Mouse (Mus musculus): ENCODE measurements around the gene Dtx2. TPM values are rescaled to one million over a fixed set of nuclear protein-coding genes. Genes with fewer than 3 reads are reported as not detected.

Gene Dtx2
- polyA plus RNA-seq (2015; fragmentation: Nextera tagmentation; extraction: Ambion mirVana): 35.2 and 37.9 TPM in 2 replicates

GRCm38 (mm10) chr5:135994725-135995687 is at the start of gene Dtx2:
Dtx2 (plus strand) TSS chr5:135994800.
- Histone ChIP-seq H3K4me3 (peak within 1 kb of the TSS; percentile 77), H3K27ac (peak within 1 kb of the TSS; percentile 89), H3K9ac (peak within 1 kb of the TSS; percentile 85), H3K4me2 (replicated peaks) (peak within 1 kb of the TSS; percentile 84), H3K4me1 (peaks cover 17% of the 10 kb centered on the region), H3K9me3 (no peaks in the 10 kb centered on the region), H3K27me3 (no peaks in the 10 kb centered on the region), H3K36me3 (peaks cover 37% of the 10 kb centered on the region)
- WGBS: 1% methylated on average over 47 of the region's 47 CpGs
- peak; percentile 95 for ATAC-seq (ENCODE audit: low FRiP score, low read depth)

GRCm38 (mm10) chr5:135945916-135946408 is 48.6 kb upstream of the Dtx2 start:
- WGBS: 60% methylated on average over 10 of the region's 10 CpGs
- Histone ChIP-seq H3K4me1 (peaks cover 12% of the 10 kb centered on the region; the same call in 1 of the 2 replicates), H3K9me3 (no peaks in the 10 kb centered on the region), H3K4me2 (replicated peaks) (peak overlapping the region; percentile 19; the same call in 1 of the 2 replicates), H3K27ac (no peak overlapping the region), H3K36me3 (no peaks in the 10 kb centered on the region), H3K9ac (no peak overlapping the region), H3K27me3 (no peaks in the 10 kb centered on the region), H3K4me3 (no peak overlapping the region)
- no peak; the same call in 1 of the 2 replicates for ATAC-seq (ENCODE audit: low FRiP score, low read depth)

GRCm38 (mm10) chr5:135946621-135947020 is 48.0 kb upstream of the Dtx2 start:
- 67% methylated on average over 5 of the region's 5 CpGs for WGBS
- peaks cover 12% of the 10 kb centered on the region; the same call in 1 of the 2 replicates for H3K4me1 ChIP-seq
- no peaks in the 10 kb centered on the region for H3K9me3 ChIP-seq
- no peak overlapping the region for H3K9ac ChIP-seq
- H3K4me3 ChIP-seq: no peak overlapping the region
- no peaks in the 10 kb centered on the region for H3K27me3 ChIP-seq
- no peak overlapping the region; the same call in 1 of the 2 replicates for H3K27ac ChIP-seq
- H3K36me3 ChIP-seq: no peaks in the 10 kb centered on the region
- peak overlapping the region; percentile 19; the same call in 1 of the 2 replicates for H3K4me2 ChIP-seq (replicated peaks)
- ATAC-seq (ENCODE audit: low FRiP score, low read depth): no peak

GRCm38 (mm10) chr5:135950710-135951412 is 43.7 kb upstream of the Dtx2 start:
- no peaks in the 10 kb centered on the region for H3K9me3 ChIP-seq
- H3K27me3 ChIP-seq: no peaks in the 10 kb centered on the region
- H3K4me2 ChIP-seq (replicated peaks): no peak overlapping the region
- no peak overlapping the region for H3K4me3 ChIP-seq
- no peak overlapping the region for H3K9ac ChIP-seq
- no peak overlapping the region for H3K27ac ChIP-seq
- H3K36me3 ChIP-seq: no peaks in the 10 kb centered on the region
- ATAC-seq (ENCODE audit: low FRiP score, low read depth): no peak
- WGBS: 76% methylated on average over 11 of the region's 11 CpGs
- H3K4me1 ChIP-seq: peaks cover 10% of the 10 kb centered on the region; the same call in 1 of the 2 replicates

- no peak for ATAC-seq (ENCODE audit: low FRiP score, low read depth)
- H3K4me2 ChIP-seq (replicated peaks): no peak overlapping the region
- H3K9ac ChIP-seq: no peak overlapping the region
- H3K27ac ChIP-seq: no peak overlapping the region
- 93% methylated on average over 2 of the region's 2 CpGs for WGBS
- no peaks in the 10 kb centered on the region for H3K9me3 ChIP-seq
- no peak overlapping the region for H3K4me3 ChIP-seq
- H3K36me3 ChIP-seq: no peaks in the 10 kb centered on the region
- peaks cover 2% of the 10 kb centered on the region; the same call in 1 of the 2 replicates for H3K4me1 ChIP-seq
- no peaks in the 10 kb centered on the region for H3K27me3 ChIP-seq
Observed at GRCm38 (mm10) chr5:135951660-135952059, 42.9 kb upstream of the Dtx2 start.

GRCm38 (mm10) chr5:135952830-135953229 is 41.8 kb upstream of the Dtx2 start:
- Histone ChIP-seq H3K9ac (no peak overlapping the region), H3K27me3 (no peaks in the 10 kb centered on the region), H3K4me2 (replicated peaks) (no peak overlapping the region), H3K4me1 (0 out of 2 replicates have a peak, but pooled peaks cover 5% of the 10 kb centered on the region), H3K9me3 (no peaks in the 10 kb centered on the region), H3K27ac (no peak overlapping the region), H3K4me3 (no peak overlapping the region), H3K36me3 (no peaks in the 10 kb centered on the region)
- no peak for ATAC-seq (ENCODE audit: low FRiP score, low read depth)
- 86% methylated on average over 2 of the region's 2 CpGs for WGBS

GRCm38 (mm10) chr5:135956300-135957206 is 38.0 kb upstream of the Dtx2 start:
- Histone ChIP-seq H3K4me2 (replicated peaks) (peak overlapping the region; percentile 61), H3K9ac (no peak overlapping the region), H3K27ac (peak overlapping the region; percentile 82), H3K27me3 (no peaks in the 10 kb centered on the region), H3K4me1 (peaks cover 15% of the 10 kb centered on the region), H3K4me3 (no peak overlapping the region), H3K36me3 (no peaks in the 10 kb centered on the region), H3K9me3 (no peaks in the 10 kb centered on the region)
- 80% methylated on average over 9 of the region's 9 CpGs for WGBS
- ATAC-seq (ENCODE audit: low FRiP score, low read depth): no peak

GRCm38 (mm10) chr5:135957207-135957974 is 37.2 kb upstream of the Dtx2 start:
- Histone ChIP-seq H3K4me2 (replicated peaks) (peak overlapping the region; percentile 61), H3K4me3 (peak overlapping the region; percentile 41), H3K9me3 (no peaks in the 10 kb centered on the region), H3K27me3 (no peaks in the 10 kb centered on the region), H3K36me3 (no peaks in the 10 kb centered on the region), H3K27ac (peak overlapping the region; percentile 82), H3K9ac (peak overlapping the region; percentile 36), H3K4me1 (peaks cover 19% of the 10 kb centered on the region)
- ATAC-seq (ENCODE audit: low FRiP score, low read depth): peak; percentile 86
- WGBS: 9% methylated on average over 28 of the region's 28 CpGs

GRCm38 (mm10) chr5:135958367-135958766 is 36.2 kb upstream of the Dtx2 start:
- Histone ChIP-seq H3K27ac (peak overlapping the region; percentile 78), H3K4me1 (peaks cover 24% of the 10 kb centered on the region), H3K9me3 (no peaks in the 10 kb centered on the region), H3K27me3 (no peaks in the 10 kb centered on the region), H3K36me3 (no peaks in the 10 kb centered on the region), H3K4me2 (replicated peaks) (peak overlapping the region; percentile 61), H3K9ac (no peak overlapping the region), H3K4me3 (peak overlapping the region; percentile 41; the same call in 1 of the 2 replicates)
- 83% methylated on average over 4 of the region's 4 CpGs for WGBS
- no peak for ATAC-seq (ENCODE audit: low FRiP score, low read depth)

GRCm38 (mm10) chr5:135959911-135960310 is 34.7 kb upstream of the Dtx2 start:
- Histone ChIP-seq H3K4me1 (peaks cover 26% of the 10 kb centered on the region), H3K4me3 (no peak overlapping the region), H3K27ac (no peak overlapping the region), H3K9ac (no peak overlapping the region), H3K36me3 (no peaks in the 10 kb centered on the region), H3K4me2 (replicated peaks) (no peak overlapping the region), H3K9me3 (no peaks in the 10 kb centered on the region), H3K27me3 (no peaks in the 10 kb centered on the region)
- no peak for ATAC-seq (ENCODE audit: low FRiP score, low read depth)
- 99% methylated on average over 7 of the region's 7 CpGs for WGBS
